Mouse (Mus musculus): Measurements from ENCODE around the gene Mmp2. TPM values are rescaled to one million over a fixed set of nuclear protein-coding genes. Genes with fewer than 3 reads are reported as not detected.

Mmp2 gene
- total and polyA plus RNA-seq, 2 experiments, result 1.9 to 4.1 TPM

- no peak overlapping the region for H3K4me3 ChIP-seq (ENCODE audit: insufficient read depth, low read depth, low read length)
- no peaks in the 10 kb centered on the region for H3K36me3 ChIP-seq (ENCODE audit: control insufficient read depth, insufficient read depth, low read length)
- H3K27ac ChIP-seq (replicated peaks; ENCODE audit: insufficient read depth, low read depth, low read length), result no peak overlapping the region
- 57% methylated on average over 2 of the region's 2 CpGs for WGBS
- TF ChIP-seq POLR2A (IDR thresholded peaks at IDR 0.05; ENCODE audit: extremely low read depth, insufficient read depth, low read length), result no peak
- no peaks in the 10 kb centered on the region for H3K27me3 ChIP-seq (ENCODE audit: control insufficient read depth, insufficient read depth, low read length)
- H3K79me2 ChIP-seq (ENCODE audit: control insufficient read depth, insufficient read depth, low read length), result no peaks in the 10 kb centered on the region
- no peak for DNase-seq (ENCODE audit: extremely low read depth, low read depth, low spot score)
- no peaks in the 10 kb centered on the region for H3K4me1 ChIP-seq (ENCODE audit: control insufficient read depth, insufficient read depth, low read length)
- no peak overlapping the region for H3K9ac ChIP-seq (ENCODE audit: low read depth, low read length)
Measured at GRCm38 (mm10) chr8:92893870-92894269, 66.8 kb downstream of the Mmp2 start.

DNA sequence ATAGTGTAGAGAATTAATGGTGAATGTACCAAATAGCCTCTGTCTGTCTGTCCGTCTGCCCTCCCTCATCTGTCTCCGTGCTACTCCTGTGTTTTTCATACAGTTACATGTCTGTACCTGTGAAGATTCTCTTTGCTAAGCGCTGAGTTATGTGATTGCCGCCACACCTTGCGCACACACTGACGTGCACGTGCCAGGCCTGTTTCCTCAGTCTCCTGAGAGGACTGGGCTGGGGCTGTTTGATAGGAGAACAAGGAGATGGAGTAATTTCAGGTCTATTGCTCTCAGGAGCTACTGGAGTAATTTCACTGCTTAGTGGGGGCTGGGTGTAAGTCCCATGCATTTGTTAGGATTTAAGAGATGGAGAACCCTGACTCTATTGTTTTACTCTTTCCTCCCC, 68.0 kb downstream of the Mmp2 start:
- Histone ChIP-seq H3K27ac (replicated peaks; ENCODE audit: insufficient read depth, low read depth, low read length) (no peak overlapping the region), H3K27me3 (ENCODE audit: control insufficient read depth, insufficient read depth, low read length) (no peaks in the 10 kb centered on the region), H3K4me3 (ENCODE audit: insufficient read depth, low read depth, low read length) (no peak overlapping the region), H3K4me1 (ENCODE audit: control insufficient read depth, insufficient read depth, low read length) (no peaks in the 10 kb centered on the region), H3K79me2 (ENCODE audit: control insufficient read depth, insufficient read depth, low read length) (no peaks in the 10 kb centered on the region), H3K9ac (ENCODE audit: low read depth, low read length) (no peak overlapping the region), H3K36me3 (ENCODE audit: control insufficient read depth, insufficient read depth, low read length) (no peaks in the 10 kb centered on the region)
- TF ChIP-seq POLR2A (IDR thresholded peaks at IDR 0.05; ENCODE audit: extremely low read depth, insufficient read depth, low read length), result no peak
- TF ChIP-seq CTCF (IDR thresholded peaks at IDR 0.05; ENCODE audit: low read depth, low read length), result no peak
- 83% methylated on average over 7 of the region's 7 CpGs for WGBS
- DNase-seq (ENCODE audit: extremely low read depth, low read depth, low spot score), result no peak

- no peak overlapping the region for H3K9ac ChIP-seq (ENCODE audit: low read depth, low read length)
- no peaks in the 10 kb centered on the region for H3K36me3 ChIP-seq (ENCODE audit: control insufficient read depth, insufficient read depth, low read length)
- 84% methylated on average over 1 of the region's 1 CpGs for WGBS
- no peaks in the 10 kb centered on the region for H3K27me3 ChIP-seq (ENCODE audit: control insufficient read depth, insufficient read depth, low read length)
- TF ChIP-seq POLR2A (IDR thresholded peaks at IDR 0.05; ENCODE audit: extremely low read depth, insufficient read depth, low read length), result no peak
- no peak for TF ChIP-seq CTCF (IDR thresholded peaks at IDR 0.05; ENCODE audit: low read depth, low read length)
- H3K4me1 ChIP-seq (ENCODE audit: control insufficient read depth, insufficient read depth, low read length), result no peaks in the 10 kb centered on the region
- no peaks in the 10 kb centered on the region for H3K79me2 ChIP-seq (ENCODE audit: control insufficient read depth, insufficient read depth, low read length)
- no peak overlapping the region for H3K27ac ChIP-seq (replicated peaks; ENCODE audit: insufficient read depth, low read depth, low read length)
- DNase-seq (ENCODE audit: extremely low read depth, low read depth, low spot score), result no peak
- no peak overlapping the region for H3K4me3 ChIP-seq (ENCODE audit: insufficient read depth, low read depth, low read length)
Measured at GRCm38 (mm10) chr8:92896056-92896455, 69.0 kb downstream of the Mmp2 start.

- H3K36me3 ChIP-seq (ENCODE audit: control insufficient read depth, insufficient read depth, low read length), result no peaks in the 10 kb centered on the region
- DNase-seq (ENCODE audit: extremely low read depth, low read depth, low spot score), result no peak
- no peak overlapping the region for H3K27ac ChIP-seq (replicated peaks; ENCODE audit: insufficient read depth, low read depth, low read length)
- H3K79me2 ChIP-seq (ENCODE audit: control insufficient read depth, insufficient read depth, low read length), result no peaks in the 10 kb centered on the region
- TF ChIP-seq POLR2A (IDR thresholded peaks at IDR 0.05; ENCODE audit: extremely low read depth, insufficient read depth, low read length) (no peak), CTCF (IDR thresholded peaks at IDR 0.05; ENCODE audit: low read depth, low read length) (no peak)
- H3K9ac ChIP-seq (ENCODE audit: low read depth, low read length), result no peak overlapping the region
- H3K27me3 ChIP-seq (ENCODE audit: control insufficient read depth, insufficient read depth, low read length), result no peaks in the 10 kb centered on the region
- no peak overlapping the region for H3K4me3 ChIP-seq (ENCODE audit: insufficient read depth, low read depth, low read length)
- H3K4me1 ChIP-seq (ENCODE audit: control insufficient read depth, insufficient read depth, low read length), result no peaks in the 10 kb centered on the region
- WGBS, result 80% methylated on average over 5 of the region's 5 CpGs
Measured at GRCm38 (mm10) chr8:92896611-92897010, 69.5 kb downstream of the Mmp2 start.

GRCm38 (mm10) chr8:92897794-92898193, 70.7 kb downstream of the Mmp2 start:
- Histone ChIP-seq H3K79me2 (ENCODE audit: control insufficient read depth, insufficient read depth, low read length) (no peaks in the 10 kb centered on the region), H3K9ac (ENCODE audit: low read depth, low read length) (no peak overlapping the region), H3K27ac (replicated peaks; ENCODE audit: insufficient read depth, low read depth, low read length) (no peak overlapping the region), H3K4me1 (ENCODE audit: control insufficient read depth, insufficient read depth, low read length) (no peaks in the 10 kb centered on the region), H3K4me3 (ENCODE audit: insufficient read depth, low read depth, low read length) (no peak overlapping the region), H3K36me3 (ENCODE audit: control insufficient read depth, insufficient read depth, low read length) (no peaks in the 10 kb centered on the region), H3K27me3 (ENCODE audit: control insufficient read depth, insufficient read depth, low read length) (no peaks in the 10 kb centered on the region)
- TF ChIP-seq CTCF (IDR thresholded peaks at IDR 0.05; ENCODE audit: low read depth, low read length) (no peak), POLR2A (IDR thresholded peaks at IDR 0.05; ENCODE audit: extremely low read depth, insufficient read depth, low read length) (no peak)
- DNase-seq (ENCODE audit: extremely low read depth, low read depth, low spot score), result no peak
- 71% methylated on average over 4 of the region's 4 CpGs for WGBS

DNA sequence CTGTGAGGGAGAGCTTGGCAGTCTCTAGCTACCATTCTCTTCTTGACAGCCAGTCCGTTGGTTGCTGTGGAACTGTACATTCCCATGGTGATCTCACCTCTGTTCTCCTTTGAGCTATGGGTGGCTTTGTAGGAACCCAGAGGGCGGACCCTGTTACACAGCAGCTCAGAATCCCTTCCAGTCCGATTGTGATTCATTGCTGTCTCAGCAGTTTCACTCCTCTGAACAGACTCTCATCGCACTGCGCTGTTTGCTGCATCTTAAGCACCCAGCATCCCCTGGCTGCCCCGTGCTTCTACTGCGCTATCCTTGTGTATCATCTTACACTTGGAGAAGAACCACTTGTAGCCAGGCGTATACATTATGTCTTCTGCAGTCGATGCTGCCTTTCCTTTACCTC, 72.5 kb downstream of the Mmp2 start:
- Histone ChIP-seq H3K79me2 (ENCODE audit: control insufficient read depth, insufficient read depth, low read length) (no peaks in the 10 kb centered on the region), H3K36me3 (ENCODE audit: control insufficient read depth, insufficient read depth, low read length) (no peaks in the 10 kb centered on the region), H3K27ac (replicated peaks; ENCODE audit: insufficient read depth, low read depth, low read length) (no peak overlapping the region), H3K4me3 (ENCODE audit: insufficient read depth, low read depth, low read length) (no peak overlapping the region), H3K4me1 (ENCODE audit: control insufficient read depth, insufficient read depth, low read length) (no peaks in the 10 kb centered on the region), H3K27me3 (ENCODE audit: control insufficient read depth, insufficient read depth, low read length) (no peaks in the 10 kb centered on the region), H3K9ac (ENCODE audit: low read depth, low read length) (no peak overlapping the region)
- TF ChIP-seq POLR2A (IDR thresholded peaks at IDR 0.05; ENCODE audit: extremely low read depth, insufficient read depth, low read length), result no peak
- TF ChIP-seq CTCF (IDR thresholded peaks at IDR 0.05; ENCODE audit: low read depth, low read length), result no peak
- WGBS, result 88% methylated on average over 9 of the region's 9 CpGs
- no peak for DNase-seq (ENCODE audit: extremely low read depth, low read depth, low spot score)

Data from liver, adult 2 months (tissue).